Mouse (Mus musculus) embryonic facial prominence, embryonic 14.5 days (tissue): ENCODE data around the gene Tnfrsf26. TPM values are rescaled to one million over a fixed set of nuclear protein-coding genes. Genes with fewer than 3 reads are reported as not detected.

Experiments used
- ATAC-seq: fragments of 200-750 bp; cut with Nextera tagmentation; 2 replicates; pipeline ENCODE4 v1.8.0; 2017; ENCODE audit warnings: low read depth, moderate number of reproducible peaks, moderate TSS enrichment
- DNase-seq: peaks from one replicate; pipeline ENCODE4 v3.0.0-alpha.2; 2015; ENCODE audit warnings: low spot score
- H3K27ac ChIP-seq: fragments of 300-500 bp; sonication (generic); replicated peaks from 2 replicates; pipeline ENCODE4 v1.5.1; 2014; ENCODE audit warnings: low read depth, mild to moderate bottlenecking, low read length, moderate library complexity
- H3K27me3 ChIP-seq: fragments of 300-500 bp; sonication (generic); replicated peaks from 2 replicates; pipeline ENCODE4 v1.6.1; 2014; ENCODE audit warnings: low read length; ENCODE audit not compliant: control insufficient read depth, insufficient read depth
- H3K36me3 ChIP-seq: fragments of 300-500 bp; sonication (generic); 2 replicates; pipeline ENCODE4 v1.6.1; 2014; ENCODE audit warnings: low read length, mixed read lengths; ENCODE audit not compliant: control insufficient read depth, insufficient read depth
- H3K4me1 ChIP-seq: fragments of 300-500 bp; sonication (generic); 2 replicates; pipeline ENCODE4 v1.6.1; 2014; ENCODE audit warnings: antibody characterized with exemption, low read length; ENCODE audit not compliant: control insufficient read depth, insufficient read depth
- H3K4me2 ChIP-seq: fragments of 300-500 bp; sonication (generic); 2 replicates; pipeline ENCODE4 v1.6.1; 2014; ENCODE audit warnings: low read depth, mild to moderate bottlenecking, low read length, moderate library complexity, mixed read lengths
- H3K4me3 ChIP-seq: fragments of 300-500 bp; sonication (generic); 2 replicates; pipeline ENCODE4 v1.5.1; 2014; ENCODE audit warnings: low read depth, mild to moderate bottlenecking, low read length
- H3K9ac ChIP-seq: fragments of 300-500 bp; sonication (generic); 2 replicates; pipeline ENCODE4 v1.6.1; 2014; ENCODE audit warnings: low read depth, mild to moderate bottlenecking, low read length, moderate library complexity, mixed read lengths
- H3K9me3 ChIP-seq: fragments of 300-500 bp; sonication (generic); 2 replicates; pipeline ENCODE4 v1.6.1; 2016; ENCODE audit warnings: low read length; ENCODE audit not compliant: control insufficient read depth
- WGBS: fragments of 180-500 bp; shearing (Covaris S2); extraction: QIAGEN DNeasy Blood & Tissue Kit; methylation state at CpG from one replicate; pipeline ENCODE4 v1.1.7; 2014; 5-methylcytosine and 5-hydroxymethylcytosine counted together
- polyA plus RNA-seq: library from polyadenylated mRNA; unstranded; fragments of >200 nt; fragmentation: Nextera tagmentation; extraction: Ambion mirVana; gene quantifications from 2 replicates; pipeline ENCODE4 v1.2.1, GENCODE M21; 2014

The Tnfrsf26 gene
- polyA plus RNA-seq, 1 experiment from 2014 or later: 0.53 TPM

DNA sequence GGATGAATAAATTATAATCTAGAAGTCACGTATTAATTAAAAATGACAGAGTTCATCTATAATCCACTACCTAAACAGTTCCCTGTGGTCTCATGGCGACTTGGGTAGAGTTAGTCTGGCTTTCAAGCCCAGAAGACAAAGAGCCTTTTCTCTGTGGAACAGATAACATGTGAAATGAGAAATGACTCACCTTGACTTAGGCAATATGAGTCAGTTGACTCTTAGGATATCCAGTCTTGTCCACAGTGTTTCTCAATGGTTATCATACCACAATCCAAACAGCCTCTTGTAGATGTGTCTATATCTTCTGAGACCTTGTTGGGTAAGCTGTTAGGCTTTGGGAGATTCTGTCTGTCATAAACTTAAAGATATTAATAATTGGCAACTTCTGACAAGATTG lies 3.0 kb upstream of the Tnfrsf26 start:
- Histone ChIP-seq H3K4me3 (no peak overlapping the region), H3K9me3 (no peaks in the 10 kb centered on the region), H3K27me3 (no peaks in the 10 kb centered on the region), H3K36me3 (no peaks in the 10 kb centered on the region), H3K4me1 (no peaks in the 10 kb centered on the region), H3K27ac (no peak overlapping the region), H3K4me2 (no peak overlapping the region), H3K9ac (no peak overlapping the region)
- WGBS: 59% methylated on average over 2 of the region's 2 CpGs
- DNase-seq: no peak
- no peak for ATAC-seq

DNA sequence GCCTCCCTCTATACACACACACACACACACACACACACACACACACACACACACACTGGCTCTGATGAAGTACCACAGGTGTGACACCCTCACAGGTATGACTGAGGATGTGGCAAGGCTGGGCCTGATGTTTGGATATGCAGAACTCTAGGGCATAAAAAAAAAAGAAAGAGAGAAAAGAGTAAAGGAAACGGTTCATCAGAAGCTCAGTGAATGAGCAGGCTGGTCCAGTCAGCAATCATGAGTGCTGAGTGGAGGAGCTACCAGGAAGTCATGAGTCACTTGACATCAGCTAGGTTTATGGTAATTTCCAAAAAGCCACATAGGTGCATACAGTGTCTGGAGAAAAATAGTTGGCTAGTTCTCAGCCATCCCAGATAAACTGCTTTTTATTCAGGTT lies 979 bp upstream of the Tnfrsf26 start:
- Histone ChIP-seq H3K9ac (no peak overlapping the region), H3K4me3 (no peak overlapping the region), H3K27ac (no peak overlapping the region), H3K27me3 (no peaks in the 10 kb centered on the region), H3K4me1 (no peaks in the 10 kb centered on the region), H3K4me2 (no peak overlapping the region), H3K36me3 (no peaks in the 10 kb centered on the region), H3K9me3 (no peaks in the 10 kb centered on the region)
- WGBS: 51% methylated on average over 1 of the region's 1 CpGs
- DNase-seq: no peak
- no peak for ATAC-seq

DNA sequence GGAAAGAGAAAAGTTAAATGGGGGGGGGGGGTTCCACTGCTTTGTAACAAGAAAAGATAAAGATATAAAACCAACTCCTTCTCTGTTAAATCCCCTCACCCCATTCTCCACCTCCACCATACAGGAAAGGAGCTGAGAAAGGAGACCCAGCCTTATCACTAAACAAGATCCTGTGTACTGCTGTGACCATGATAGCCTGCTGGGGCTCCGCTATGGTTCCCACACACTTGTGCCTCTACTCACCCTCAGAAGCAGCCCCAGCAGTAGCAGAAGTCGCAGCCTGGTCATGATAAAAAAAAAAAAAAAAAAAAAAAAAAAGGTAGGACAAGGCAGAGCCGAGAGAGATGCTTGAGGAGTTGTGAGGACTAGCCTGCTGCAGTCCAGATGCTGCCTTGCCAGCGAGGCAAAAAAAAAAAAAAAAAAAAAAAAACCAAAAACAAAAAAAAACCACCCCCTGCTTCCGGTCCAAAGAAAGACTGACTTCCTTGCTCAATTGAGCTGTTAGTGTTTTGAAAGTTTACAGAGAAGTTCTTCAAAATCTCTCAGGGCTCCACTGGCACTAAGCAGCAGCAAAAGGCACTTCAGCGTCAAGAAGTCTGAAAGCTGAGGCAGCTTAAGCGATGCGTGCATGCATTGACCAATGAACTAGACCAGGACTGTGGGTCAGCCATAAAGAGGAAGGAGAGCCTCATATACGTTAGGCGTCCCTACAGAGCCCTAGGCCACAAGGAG lies 801 bp downstream of the Tnfrsf26 start:
- no peak overlapping the region for H3K27ac ChIP-seq
- no peaks in the 10 kb centered on the region for H3K27me3 ChIP-seq
- no peak overlapping the region for H3K4me2 ChIP-seq
- no peak for DNase-seq
- no peak overlapping the region for H3K4me3 ChIP-seq
- H3K9ac ChIP-seq: no peak overlapping the region
- H3K4me1 ChIP-seq: no peaks in the 10 kb centered on the region
- no peaks in the 10 kb centered on the region for H3K36me3 ChIP-seq
- H3K9me3 ChIP-seq: no peaks in the 10 kb centered on the region
- WGBS: 55% methylated on average over 10 of the region's 10 CpGs
- ATAC-seq: no peak

DNA sequence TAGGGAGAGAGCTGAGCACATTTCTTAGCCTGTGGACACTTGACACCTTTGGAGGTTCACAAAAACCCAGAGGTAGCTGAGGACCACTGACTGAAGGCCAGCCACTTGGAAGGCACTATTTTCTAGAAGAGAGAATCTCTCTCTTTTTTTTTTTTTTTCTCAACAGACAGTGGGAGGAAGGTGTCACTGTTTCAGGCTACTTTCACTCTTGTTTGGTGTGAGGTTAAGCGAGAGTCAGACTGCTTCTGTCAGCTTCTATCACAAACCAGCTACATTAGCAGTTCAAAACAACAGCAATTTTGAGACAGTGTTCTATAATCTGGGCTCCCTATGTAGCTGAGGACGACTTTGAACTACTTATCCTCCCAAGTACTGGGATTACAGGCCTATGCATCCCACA lies 2.3 kb downstream of the Tnfrsf26 start:
- no peak overlapping the region for H3K27ac ChIP-seq
- no peaks in the 10 kb centered on the region for H3K4me1 ChIP-seq
- H3K4me2 ChIP-seq: no peak overlapping the region
- no peak overlapping the region for H3K4me3 ChIP-seq
- H3K9me3 ChIP-seq: no peaks in the 10 kb centered on the region
- ATAC-seq (no peak), DNase-seq (no peak)
- no peaks in the 10 kb centered on the region for H3K36me3 ChIP-seq
- no peaks in the 10 kb centered on the region for H3K27me3 ChIP-seq
- H3K9ac ChIP-seq: no peak overlapping the region
- WGBS: 58% methylated on average over 2 of the region's 2 CpGs

DNA sequence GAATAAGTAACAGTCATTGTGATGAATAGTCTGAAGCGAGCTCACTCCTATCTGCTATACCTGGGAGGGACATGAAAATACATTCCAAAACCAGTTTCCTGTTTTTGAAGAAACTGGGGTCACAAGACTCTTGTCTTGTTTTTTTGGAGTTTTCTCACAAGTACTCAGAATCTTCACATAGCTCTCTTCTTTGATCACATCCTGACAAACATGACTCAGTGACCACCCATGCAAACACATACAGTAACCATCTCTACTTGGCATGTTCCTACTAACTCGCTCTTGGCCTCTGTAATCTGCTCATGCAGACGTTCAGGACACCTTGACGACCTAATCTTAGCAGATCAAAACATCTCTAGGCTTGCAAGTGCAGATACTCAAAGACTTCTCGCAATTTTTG lies 3.4 kb downstream of the Tnfrsf26 start:
- H3K36me3 ChIP-seq: no peaks in the 10 kb centered on the region
- H3K4me2 ChIP-seq: no peak overlapping the region
- H3K4me1 ChIP-seq: no peaks in the 10 kb centered on the region
- H3K9me3 ChIP-seq: no peaks in the 10 kb centered on the region
- no peak overlapping the region for H3K9ac ChIP-seq
- H3K27ac ChIP-seq: no peak overlapping the region
- no peak overlapping the region for H3K4me3 ChIP-seq
- ATAC-seq (no peak), DNase-seq (no peak)
- no peaks in the 10 kb centered on the region for H3K27me3 ChIP-seq
- 69% methylated on average over 5 of the region's 5 CpGs for WGBS

DNA sequence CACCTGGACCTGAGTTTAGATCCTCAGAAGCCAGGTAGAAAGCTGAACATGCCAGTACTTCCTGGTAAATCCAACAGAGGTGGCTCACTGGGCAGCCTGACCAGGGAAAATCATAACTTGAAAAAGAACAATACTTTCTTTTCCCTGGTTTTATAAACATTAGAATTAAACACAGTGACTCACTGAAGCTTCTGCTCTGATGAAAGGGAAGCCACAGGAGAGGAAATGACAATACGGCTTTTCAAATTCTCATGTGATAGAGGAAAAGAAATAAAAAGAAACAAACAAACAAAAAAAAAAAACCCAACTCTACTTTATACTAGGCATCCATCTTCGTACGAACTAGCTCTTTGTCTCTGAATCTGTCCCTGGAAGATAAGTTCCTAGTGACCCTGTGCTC lies 4.0 kb downstream of the Tnfrsf26 start:
- no peaks in the 10 kb centered on the region for H3K4me1 ChIP-seq

DNA sequence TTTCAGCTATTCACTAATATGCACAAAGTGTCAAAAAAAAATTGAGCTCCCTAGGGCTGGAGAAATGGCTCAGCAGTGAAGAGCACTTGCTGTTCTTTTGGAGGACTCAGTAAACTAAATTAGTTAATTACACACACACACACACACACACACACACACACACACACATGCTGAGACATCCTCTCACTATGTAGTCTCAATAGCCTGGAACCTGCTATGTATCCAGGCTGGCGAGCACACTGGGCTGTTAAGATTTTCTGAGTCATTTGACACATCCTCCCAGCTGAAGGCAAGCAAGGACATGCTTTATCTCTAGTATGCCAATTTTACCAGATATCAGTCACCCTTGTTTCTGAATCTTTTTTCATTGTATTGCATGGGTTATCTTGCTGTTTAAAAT lies 7.6 kb downstream of the Tnfrsf26 start:
- H3K4me2 ChIP-seq: no peak overlapping the region
- no peaks in the 10 kb centered on the region for H3K9me3 ChIP-seq
- no peak overlapping the region for H3K4me3 ChIP-seq
- WGBS: 58% methylated on average over 1 of the region's 1 CpGs
- ATAC-seq (no peak), DNase-seq (no peak)
- no peak overlapping the region for H3K9ac ChIP-seq
- no peak overlapping the region for H3K27ac ChIP-seq
- H3K36me3 ChIP-seq: no peaks in the 10 kb centered on the region
- no peaks in the 10 kb centered on the region for H3K27me3 ChIP-seq
- no peaks in the 10 kb centered on the region for H3K4me1 ChIP-seq

More for the DNA sequence above, 4.0 kb downstream of the Tnfrsf26 start:
- Histone ChIP-seq H3K27me3 (no peaks in the 10 kb centered on the region), H3K9me3 (no peaks in the 10 kb centered on the region), H3K36me3 (no peaks in the 10 kb centered on the region), H3K4me2 (no peak overlapping the region), H3K27ac (no peak overlapping the region), H3K4me3 (no peak overlapping the region), H3K9ac (no peak overlapping the region)
- ATAC-seq: no peak
- 81% methylated on average over 3 of the region's 3 CpGs for WGBS
- DNase-seq: no peak

DNA sequence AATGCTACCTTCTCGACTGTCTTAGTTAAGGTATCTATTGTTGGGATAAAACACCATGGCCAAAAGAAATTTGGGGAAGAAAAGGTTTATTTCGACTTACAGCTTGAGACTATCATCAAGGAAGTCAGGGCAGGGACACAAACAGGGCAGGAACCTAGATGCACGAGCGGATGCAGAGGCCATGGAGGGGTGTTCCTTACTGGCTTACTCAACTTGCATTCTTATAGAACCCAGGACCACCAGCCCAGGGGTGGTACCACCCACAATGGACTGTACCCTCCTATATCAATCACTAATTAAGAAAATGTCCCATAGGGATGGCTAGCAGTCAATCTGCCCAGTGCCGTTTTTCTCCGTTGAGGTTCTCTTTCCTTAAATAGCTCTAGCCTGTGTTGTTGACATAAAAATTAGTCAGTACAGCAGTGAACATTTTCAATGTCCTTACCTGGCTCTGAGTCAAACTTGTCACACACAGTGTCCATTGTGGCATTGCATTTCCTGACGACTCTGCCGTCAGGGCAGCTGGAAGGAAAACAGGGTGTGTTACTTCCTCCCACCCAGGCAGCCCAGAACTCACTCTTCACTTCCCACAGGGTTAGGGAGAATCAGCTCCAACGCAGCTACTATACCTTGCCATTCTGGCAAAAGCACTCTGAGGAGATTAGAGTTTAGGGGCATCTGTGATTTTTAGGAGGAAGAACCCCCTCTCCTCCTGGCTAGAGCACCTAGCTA lies 14.0 kb downstream of the Tnfrsf26 start:
- Histone ChIP-seq H3K36me3 (no peaks in the 10 kb centered on the region), H3K4me1 (no peaks in the 10 kb centered on the region), H3K27ac (no peak overlapping the region), H3K4me2 (no peak overlapping the region), H3K9me3 (no peaks in the 10 kb centered on the region), H3K27me3 (no peaks in the 10 kb centered on the region), H3K9ac (no peak overlapping the region), H3K4me3 (no peak overlapping the region)
- 64% methylated on average over 9 of the region's 9 CpGs for WGBS
- peak; percentile 43 for DNase-seq
- ATAC-seq: 0 out of 2 replicates have a peak, but pooled peaks have one; percentile 12

DNA sequence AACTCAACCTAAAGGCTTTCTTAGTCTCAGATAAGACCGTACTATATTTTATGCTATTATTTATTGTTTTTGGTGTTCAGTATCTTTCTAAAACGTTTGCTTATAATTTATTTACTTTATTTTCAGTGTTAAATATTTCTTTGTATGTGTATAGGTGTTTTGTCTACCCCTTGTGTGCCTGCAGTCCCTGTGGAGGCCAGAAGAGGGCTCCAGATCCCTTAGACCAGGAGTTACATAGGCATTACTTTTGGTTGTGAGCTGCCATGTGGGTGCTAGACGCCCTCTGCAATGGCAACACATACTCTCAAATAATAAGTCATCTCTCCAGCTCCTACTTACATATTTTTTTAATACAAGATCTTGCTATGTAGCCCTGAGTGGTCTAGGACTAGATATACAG lies 16.3 kb downstream of the Tnfrsf26 start:
- H3K27ac ChIP-seq: no peak overlapping the region
- ATAC-seq: no peak

More for the DNA sequence above, 16.3 kb downstream of the Tnfrsf26 start:
- Histone ChIP-seq H3K4me3 (no peak overlapping the region), H3K4me2 (no peak overlapping the region), H3K9me3 (no peaks in the 10 kb centered on the region), H3K4me1 (no peaks in the 10 kb centered on the region), H3K27me3 (no peaks in the 10 kb centered on the region), H3K36me3 (no peaks in the 10 kb centered on the region), H3K9ac (no peak overlapping the region)
- no peak for DNase-seq
- WGBS: 58% methylated on average over 3 of the region's 3 CpGs
